Mouse (Mus musculus) neural tube, embryonic 12.5 days (tissue): ENCODE measurements around the gene Mxi1. TPM values are rescaled to one million over a fixed set of nuclear protein-coding genes. Genes with fewer than 3 reads are reported as not detected.

ENCODE experiments used
- ATAC-seq: fragments of 200-750 bp; cut with Nextera tagmentation; 2 replicates; pipeline ENCODE4 v1.8.0; 2017; ENCODE audit warnings: low read depth, mild to moderate bottlenecking, moderate TSS enrichment, moderate library complexity; ENCODE audit not compliant: low FRiP score
- H3K27ac ChIP-seq: fragments of 300-500 bp; sonication (generic); 2 replicates; pipeline ENCODE4 v1.5.1; 2016
- H3K27me3 ChIP-seq: fragments of 300-500 bp; sonication (generic); replicated peaks from 2 replicates; pipeline ENCODE4 v1.6.1; 2016; ENCODE audit warnings: mild to moderate bottlenecking
- H3K36me3 ChIP-seq: fragments of 300-500 bp; sonication (generic); 2 replicates; pipeline ENCODE4 v1.6.1; 2016; ENCODE audit warnings: mild to moderate bottlenecking
- H3K4me1 ChIP-seq: fragments of 300-500 bp; sonication (generic); 2 replicates; pipeline ENCODE4 v1.6.1; 2016
- H3K4me2 ChIP-seq: fragments of 300-500 bp; sonication (generic); replicated peaks from 2 replicates; pipeline ENCODE4 v1.6.1; 2016; ENCODE audit warnings: mild to moderate bottlenecking
- H3K4me3 ChIP-seq: fragments of 300-500 bp; sonication (generic); 2 replicates; pipeline ENCODE4 v1.5.1; 2016
- H3K9ac ChIP-seq: fragments of 300-500 bp; sonication (generic); 2 replicates; pipeline ENCODE4 v1.6.1; 2016; ENCODE audit warnings: mild to moderate bottlenecking
- H3K9me3 ChIP-seq: fragments of 300-500 bp; sonication (generic); 2 replicates; pipeline ENCODE4 v1.6.1; 2016; ENCODE audit warnings: mild to moderate bottlenecking
- WGBS: fragments of 180-500 bp; shearing (Covaris S2); methylation state at CpG from one replicate; pipeline ENCODE4 v1.1.7; 2016; 5-methylcytosine and 5-hydroxymethylcytosine counted together
- polyA plus RNA-seq: library from polyadenylated mRNA; unstranded; fragments of >200 nt; fragmentation: Nextera tagmentation; extraction: Ambion mirVana; gene quantifications from 2 replicates; pipeline ENCODE4 v1.2.1, GENCODE M21; 2016

Mxi1 gene
- polyA plus RNA-seq, 1 experiment from 2014 or later, result 74.8 TPM

DNA sequence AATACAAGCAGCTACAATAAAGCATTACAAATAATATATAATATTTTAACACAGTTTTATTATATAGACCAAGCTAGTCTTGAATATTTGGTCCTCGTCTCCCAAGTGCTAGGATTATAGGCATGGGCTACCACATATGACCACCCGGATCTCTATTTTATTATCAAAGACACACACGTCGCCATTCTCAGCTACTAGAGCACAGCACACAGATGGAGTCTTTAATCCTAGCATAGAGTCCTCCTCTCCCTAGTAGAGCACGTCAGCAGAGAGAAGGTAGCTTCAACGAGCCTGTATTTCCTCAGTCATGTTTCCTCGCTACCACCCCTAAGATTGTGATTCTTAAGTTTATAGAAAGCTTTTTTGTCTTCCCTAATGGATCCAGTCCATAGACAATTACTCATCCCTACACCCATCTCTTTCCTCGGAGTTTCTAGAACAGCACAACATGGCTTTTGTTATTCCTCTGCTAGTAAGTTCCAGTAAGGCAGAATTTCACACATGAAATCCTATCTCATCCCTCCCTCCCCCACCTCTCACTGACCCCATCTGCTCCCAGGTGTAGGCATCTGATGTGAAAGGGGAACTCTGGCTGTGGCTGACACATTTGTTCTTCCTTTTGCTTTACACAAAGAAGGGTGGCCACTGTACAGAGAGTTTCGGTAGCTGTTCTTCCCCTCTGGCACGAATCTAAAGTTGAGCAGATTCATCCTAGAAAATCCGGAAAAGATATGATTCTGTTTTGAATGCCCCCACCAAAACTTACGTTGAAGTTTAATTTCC is 87.3 kb downstream of the Mxi1 start:
- Histone ChIP-seq H3K9me3 (no peaks in the 10 kb centered on the region), H3K36me3 (no peaks in the 10 kb centered on the region)
- ATAC-seq, result no peak

GRCm38 (mm10) chr19:53399213-53399612 is 88.9 kb downstream of the Mxi1 start:
- ATAC-seq, result no peak
- no peaks in the 10 kb centered on the region for H3K27me3 ChIP-seq
- H3K9ac ChIP-seq, result no peak overlapping the region
- H3K4me3 ChIP-seq, result no peak overlapping the region
- H3K9me3 ChIP-seq, result no peaks in the 10 kb centered on the region
- no peaks in the 10 kb centered on the region for H3K4me1 ChIP-seq
- no peaks in the 10 kb centered on the region for H3K36me3 ChIP-seq
- WGBS, result 87% methylated on average over 4 of the region's 4 CpGs
- H3K27ac ChIP-seq, result no peak overlapping the region
- H3K4me2 ChIP-seq, result no peak overlapping the region

More for the DNA sequence above, 87.3 kb downstream of the Mxi1 start:
- no peaks in the 10 kb centered on the region for H3K4me1 ChIP-seq
- no peak overlapping the region for H3K9ac ChIP-seq
- H3K4me3 ChIP-seq, result no peak overlapping the region
- 82% methylated on average over 12 of the region's 12 CpGs for WGBS
- H3K4me2 ChIP-seq, result no peak overlapping the region
- H3K27ac ChIP-seq, result no peak overlapping the region
- H3K27me3 ChIP-seq, result no peaks in the 10 kb centered on the region

DNA sequence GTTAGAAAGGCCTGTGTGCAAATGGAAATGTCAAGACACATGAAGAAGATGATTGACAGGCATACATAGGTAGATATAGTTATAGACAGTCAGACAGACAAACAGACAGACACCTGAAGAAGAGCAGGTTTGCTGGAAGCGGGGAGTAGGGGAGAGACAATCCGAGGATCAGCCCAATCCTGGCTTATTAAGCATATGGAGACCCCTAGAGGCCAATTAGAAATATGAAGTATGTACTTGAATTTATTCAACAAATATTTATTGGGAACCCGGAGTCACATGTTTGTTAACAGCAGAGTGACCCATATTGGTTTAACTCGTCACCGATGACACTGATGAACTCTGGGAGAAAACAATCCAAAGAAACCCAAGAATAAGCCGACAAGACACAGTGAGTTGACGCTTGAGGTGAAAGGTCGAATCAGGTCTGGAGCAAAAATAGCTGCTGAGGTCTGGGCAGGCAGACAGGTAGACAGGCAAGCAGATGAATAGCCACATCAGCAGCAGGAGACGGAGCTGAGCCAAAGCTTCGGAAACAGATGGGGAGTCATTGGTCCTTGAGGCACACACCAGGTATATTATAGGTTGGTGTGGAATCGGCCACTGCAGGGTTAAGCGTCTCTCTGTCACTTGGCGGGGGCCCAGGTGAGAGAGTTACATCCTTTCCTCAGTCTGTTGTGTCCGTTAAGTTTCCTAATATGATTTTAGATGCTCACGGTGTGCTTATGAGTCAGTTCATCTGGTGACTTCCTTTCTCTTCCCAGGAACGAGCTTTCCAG is 90.2 kb downstream of the Mxi1 start:
- no peak for ATAC-seq
- Histone ChIP-seq H3K9ac (no peak overlapping the region), H3K4me1 (no peaks in the 10 kb centered on the region), H3K36me3 (no peaks in the 10 kb centered on the region), H3K4me3 (no peak overlapping the region), H3K27me3 (no peaks in the 10 kb centered on the region), H3K9me3 (no peaks in the 10 kb centered on the region), H3K4me2 (no peak overlapping the region), H3K27ac (no peak overlapping the region)
- WGBS, result 89% methylated on average over 16 of the region's 16 CpGs

DNA sequence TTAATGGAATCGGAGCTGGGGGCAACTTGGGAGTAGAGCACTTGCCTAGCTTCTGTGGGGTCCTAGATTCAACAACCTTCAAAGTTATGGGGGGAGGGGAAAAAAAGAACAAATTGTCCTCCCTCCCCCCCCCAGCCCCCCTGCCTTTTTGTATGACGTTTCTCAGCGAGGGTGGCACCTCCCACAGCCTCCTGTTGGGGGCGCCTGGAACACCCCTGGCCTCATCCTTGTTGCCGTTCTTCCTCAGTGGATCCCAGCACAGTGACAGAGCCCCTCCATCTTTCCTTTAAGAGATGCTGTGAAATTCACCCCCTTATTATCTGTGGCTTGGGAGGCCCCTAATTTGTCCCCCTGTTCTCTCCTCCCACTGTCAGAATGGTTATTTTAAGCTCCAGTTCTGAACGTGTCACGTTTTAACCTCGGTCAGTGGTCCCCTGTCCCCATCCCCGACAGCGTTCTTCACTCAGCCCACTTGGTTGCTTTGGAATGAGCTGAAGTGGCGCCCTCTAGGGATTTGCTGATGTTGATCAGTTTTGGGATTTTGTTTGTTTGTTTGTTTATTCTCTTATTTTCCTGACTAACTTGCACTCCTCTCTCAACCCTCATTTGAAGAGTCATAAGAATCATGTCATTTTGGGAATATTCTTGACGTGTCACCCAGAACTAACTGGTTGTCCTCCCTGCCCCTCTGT is 92.6 kb downstream of the Mxi1 start:
- no peaks in the 10 kb centered on the region for H3K27me3 ChIP-seq

GRCm38 (mm10) chr19:53404219-53404836 is 94.0 kb downstream of the Mxi1 start:
- Histone ChIP-seq H3K9me3 (no peaks in the 10 kb centered on the region), H3K4me1 (no peaks in the 10 kb centered on the region), H3K4me3 (no peak overlapping the region), H3K4me2 (no peak overlapping the region), H3K36me3 (no peaks in the 10 kb centered on the region), H3K9ac (no peak overlapping the region), H3K27ac (no peak overlapping the region), H3K27me3 (no peaks in the 10 kb centered on the region)
- ATAC-seq, result no peak
- WGBS, result 94% methylated on average over 10 of the region's 10 CpGs

More for the DNA sequence above, 92.6 kb downstream of the Mxi1 start:
- Histone ChIP-seq H3K27ac (no peak overlapping the region), H3K4me1 (no peaks in the 10 kb centered on the region), H3K9me3 (no peaks in the 10 kb centered on the region), H3K4me2 (no peak overlapping the region), H3K4me3 (no peak overlapping the region), H3K9ac (no peak overlapping the region), H3K36me3 (no peaks in the 10 kb centered on the region)
- 47% methylated on average over 12 of the region's 12 CpGs for whole genome bisulfite sequencing
- no peak for ATAC-seq

DNA sequence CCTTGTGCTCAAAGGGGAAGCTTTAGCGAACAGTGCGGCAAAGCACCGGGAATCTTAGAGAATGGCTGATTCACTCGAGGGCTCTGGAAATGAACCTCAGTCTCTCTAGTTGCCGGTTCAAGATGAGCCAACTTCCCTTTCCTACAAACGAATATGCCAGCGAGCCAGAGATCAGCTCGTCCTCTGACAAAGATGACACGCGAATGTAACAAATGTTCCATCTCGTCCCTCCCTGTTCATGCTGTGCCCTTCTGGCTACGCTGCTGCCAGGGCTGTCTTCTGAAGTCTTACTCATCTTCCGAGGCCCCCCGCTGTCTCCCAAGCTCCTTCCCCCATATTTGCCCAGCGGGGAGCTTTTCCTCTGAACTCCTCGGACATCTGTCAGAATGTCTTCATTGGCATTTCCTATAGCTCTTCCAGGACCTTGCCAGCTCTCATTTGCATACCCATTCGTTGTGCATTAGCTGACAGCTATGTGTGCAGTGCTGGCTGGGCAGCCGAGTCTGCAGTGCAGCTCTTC is 94.6 kb downstream of the Mxi1 start:
- H3K4me1 ChIP-seq, result no peaks in the 10 kb centered on the region
- no peaks in the 10 kb centered on the region for H3K27me3 ChIP-seq
- H3K9ac ChIP-seq, result no peak overlapping the region
- H3K4me3 ChIP-seq, result no peak overlapping the region
- no peaks in the 10 kb centered on the region for H3K36me3 ChIP-seq
- no peak overlapping the region for H3K4me2 ChIP-seq
- ATAC-seq, result no peak
- no peaks in the 10 kb centered on the region for H3K9me3 ChIP-seq
- WGBS, result 75% methylated on average over 18 of the region's 18 CpGs
- no peak overlapping the region for H3K27ac ChIP-seq

DNA sequence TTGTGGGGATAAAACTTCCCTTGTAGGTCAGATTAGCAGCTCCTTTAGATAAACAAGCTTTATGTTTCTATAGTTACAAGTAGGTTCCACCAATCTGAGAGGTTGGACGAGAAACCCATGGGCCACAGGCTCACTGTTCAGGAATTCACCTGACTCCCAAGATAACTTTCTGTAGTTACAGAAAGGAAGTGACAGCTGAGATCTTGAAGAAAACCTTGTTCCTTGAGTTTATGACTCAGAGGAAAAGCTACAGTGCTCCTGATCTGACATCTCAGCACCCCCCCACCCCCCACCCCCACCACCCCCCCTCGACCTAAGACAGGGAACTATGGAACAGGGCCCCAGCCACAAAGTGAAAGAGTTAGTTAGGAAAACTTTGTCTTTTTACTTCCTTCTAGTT is 95.5 kb downstream of the Mxi1 start:
- no peak for ATAC-seq
- no peaks in the 10 kb centered on the region for H3K4me1 ChIP-seq
- H3K9me3 ChIP-seq, result no peaks in the 10 kb centered on the region
- H3K36me3 ChIP-seq, result no peaks in the 10 kb centered on the region
- no peak overlapping the region for H3K4me2 ChIP-seq
- no peak overlapping the region for H3K27ac ChIP-seq
- WGBS, result 75% methylated on average over 2 of the region's 2 CpGs
- no peak overlapping the region for H3K4me3 ChIP-seq
- H3K27me3 ChIP-seq, result no peaks in the 10 kb centered on the region
- H3K9ac ChIP-seq, result no peak overlapping the region

GRCm38 (mm10) chr19:53407350-53407749 is 97.0 kb downstream of the Mxi1 start:
- WGBS, result 79% methylated on average over 2 of the region's 2 CpGs
- peaks cover 9% of the 10 kb centered on the region; the same call in 1 of the 2 replicates for H3K4me1 ChIP-seq
- no peak overlapping the region for H3K4me3 ChIP-seq
- H3K36me3 ChIP-seq, result no peaks in the 10 kb centered on the region
- no peak overlapping the region for H3K9ac ChIP-seq
- no peaks in the 10 kb centered on the region for H3K9me3 ChIP-seq
- no peak overlapping the region for H3K27ac ChIP-seq
- H3K27me3 ChIP-seq, result no peaks in the 10 kb centered on the region
- no peak for ATAC-seq
- no peak overlapping the region for H3K4me2 ChIP-seq

DNA sequence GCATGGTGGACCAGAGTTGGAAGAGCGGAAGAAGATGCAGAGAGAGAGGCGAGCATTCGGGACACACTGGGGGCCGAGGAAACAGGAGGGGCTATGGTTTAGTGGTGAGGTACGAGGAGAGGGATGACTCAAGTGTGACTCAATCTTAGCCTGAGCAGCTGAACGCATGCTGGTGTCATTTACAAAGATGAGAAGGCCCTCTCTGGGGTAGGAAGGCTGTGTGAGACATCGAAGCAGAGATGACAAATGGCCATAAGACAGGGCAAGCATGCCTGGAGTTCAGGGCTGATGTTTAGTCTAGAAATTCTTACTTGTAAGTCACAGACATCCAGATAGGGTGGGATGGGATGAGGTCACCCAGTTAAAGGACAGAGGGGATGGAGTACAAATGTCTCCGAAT is 98.1 kb downstream of the Mxi1 start:
- H3K36me3 ChIP-seq, result no peaks in the 10 kb centered on the region
- no peak overlapping the region for H3K27ac ChIP-seq
- no peak for ATAC-seq
- no peaks in the 10 kb centered on the region for H3K9me3 ChIP-seq
- no peak overlapping the region for H3K4me3 ChIP-seq
- H3K4me1 ChIP-seq, result peaks cover 11% of the 10 kb centered on the region; the same call in 1 of the 2 replicates
- H3K27me3 ChIP-seq, result no peaks in the 10 kb centered on the region
- H3K9ac ChIP-seq, result no peak overlapping the region
- WGBS, result 90% methylated on average over 8 of the region's 8 CpGs
- H3K4me2 ChIP-seq, result no peak overlapping the region

DNA sequence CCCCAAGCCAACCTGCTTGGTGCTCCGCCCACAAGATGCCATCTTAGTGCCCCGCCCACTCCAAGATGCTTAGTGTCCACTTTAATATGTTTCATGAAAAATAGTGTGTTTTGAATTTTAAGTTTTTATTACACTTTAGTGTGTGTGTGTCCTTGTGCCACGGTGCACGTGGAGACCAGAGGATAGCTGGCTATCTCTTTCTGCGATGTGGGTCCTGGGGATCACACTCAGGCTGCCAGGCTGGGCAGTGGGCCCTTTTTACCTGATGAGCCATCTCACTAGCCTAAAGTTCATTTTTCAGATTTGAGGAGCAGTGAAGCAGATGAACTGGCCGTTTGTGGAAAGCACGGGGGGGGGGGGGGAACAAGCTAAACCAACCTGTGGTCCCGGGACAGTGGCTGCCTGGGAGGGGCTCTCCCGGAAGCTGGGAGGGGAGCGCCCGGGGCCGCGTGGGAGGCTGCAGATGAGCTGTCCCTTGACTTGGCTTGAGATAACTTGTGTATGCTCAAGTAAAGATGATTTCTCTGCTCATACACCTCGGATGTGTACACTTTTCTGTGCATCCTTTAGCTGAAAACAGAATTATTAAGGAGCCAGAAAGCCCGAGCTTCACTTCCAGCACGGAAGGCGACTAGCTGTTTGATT is 99.5 kb downstream of the Mxi1 start:
- H3K27ac ChIP-seq, result no peak overlapping the region
- no peak overlapping the region for H3K4me2 ChIP-seq
- H3K4me1 ChIP-seq, result peaks cover 11% of the 10 kb centered on the region; the same call in 1 of the 2 replicates
- 64% methylated on average over 17 of the region's 17 CpGs for WGBS
- no peak overlapping the region for H3K9ac ChIP-seq
- no peak overlapping the region for H3K4me3 ChIP-seq
- no peaks in the 10 kb centered on the region for H3K36me3 ChIP-seq
- no peaks in the 10 kb centered on the region for H3K9me3 ChIP-seq
- no peaks in the 10 kb centered on the region for H3K27me3 ChIP-seq
- ATAC-seq, result no peak

- Histone ChIP-seq H3K4me2 (no peak overlapping the region), H3K4me3 (no peak overlapping the region), H3K9me3 (no peaks in the 10 kb centered on the region), H3K27ac (no peak overlapping the region), H3K36me3 (no peaks in the 10 kb centered on the region), H3K4me1 (peaks cover 11% of the 10 kb centered on the region; the same call in 1 of the 2 replicates), H3K9ac (no peak overlapping the region), H3K27me3 (no peaks in the 10 kb centered on the region)
- 1% methylated on average over 6 of the region's 6 CpGs for WGBS
- ATAC-seq, result no peak
These were observed 102.0 kb downstream of the Mxi1 start for GRCm38 (mm10) chr19:53412149-53412848.
